9 mouse cellular contexts compared by ENCODE assay signal in genomic region chr14:115819021-115819420, GRCm38 (mm10).
DNase-seq lines count a peak whose midpoint lies in the region; ATAC-seq and TF ChIP-seq lines count a peak whose summit lies in the region.
"Had no signal": no experiment of that assay in that cellular context is flagged by ENCODE, and none has a peak within 500 bp of the region (broad histone marks: within the 10 kb centered on the region; RNA-seq: fewer than 3 reads in every experiment).

No protein-coding gene starts in this region.

- H3K4me2 ChIP-seq in forebrain, embryonic 11.5 days (ENCODE audit: low read depth, low read length, severe bottlenecking): no peak overlapping the region
- H3K4me2 ChIP-seq in forebrain, embryonic 16.5 days (ENCODE audit: low read length): no peak overlapping the region
- no peak overlapping the region for H3K4me2 ChIP-seq in liver, embryonic 12.5 days

- ATAC-seq in forebrain, embryonic 11.5 days (replicated peaks; ENCODE audit: low FRiP score): peak; percentile 57
- ATAC-seq in forebrain, embryonic 16.5 days: no peak
- no peak for ATAC-seq in liver, embryonic 12.5 days
- ATAC-seq in megakaryocyte progenitor cell, adult 5-6 weeks (replicated peaks; ENCODE audit: poor library complexity): peak; percentile 90

- 18% methylated on average over 1 of the region's 1 CpGs for WGBS in forebrain, embryonic 11.5 days
- WGBS in forebrain, embryonic 16.5 days: 5% methylated on average over 1 of the region's 1 CpGs
- 10% methylated on average over 1 of the region's 1 CpGs for WGBS in liver, embryonic 12.5 days (ENCODE audit: insufficient replicate concordance)

- no peak overlapping the region for H3K27ac ChIP-seq in forebrain, embryonic 11.5 days (ENCODE audit: low read depth, low read length)
- no peak overlapping the region for H3K27ac ChIP-seq in forebrain, embryonic 16.5 days (ENCODE audit: low read length)
- H3K27ac ChIP-seq in liver, embryonic 12.5 days: no peak overlapping the region
- no peak overlapping the region for H3K27ac ChIP-seq in cortical plate, adult 2 months (ENCODE audit: insufficient read depth, low read length)

- H3K4me1 ChIP-seq in forebrain, embryonic 11.5 days (replicated peaks; ENCODE audit: control insufficient read depth, insufficient read depth, low read length): no peaks in the 10 kb centered on the region
- peaks cover 8% of the 10 kb centered on the region; the same call in 1 of the 2 replicates for H3K4me1 ChIP-seq in forebrain, embryonic 16.5 days (replicated peaks; ENCODE audit: control insufficient read depth, insufficient read depth, low read length)
- no peaks in the 10 kb centered on the region for H3K4me1 ChIP-seq in liver, embryonic 12.5 days
- no peaks in the 10 kb centered on the region for H3K4me1 ChIP-seq in cortical plate, adult 2 months (ENCODE audit: control insufficient read depth, insufficient read depth, low read length)

- no peak overlapping the region for H3K4me3 ChIP-seq in forebrain, embryonic 11.5 days (ENCODE audit: low read depth, low read length)
- H3K4me3 ChIP-seq in forebrain, embryonic 16.5 days (replicated peaks; ENCODE audit: low read length): no peak overlapping the region
- H3K4me3 ChIP-seq in liver, embryonic 12.5 days: no peak overlapping the region
- H3K4me3 ChIP-seq in cortical plate, adult 2 months (ENCODE audit: insufficient read depth, low read length): no peak overlapping the region

- no peaks in the 10 kb centered on the region for H3K9me3 ChIP-seq in forebrain, embryonic 11.5 days (ENCODE audit: control insufficient read depth, low read length)
- no peaks in the 10 kb centered on the region for H3K9me3 ChIP-seq in forebrain, embryonic 16.5 days (ENCODE audit: control insufficient read depth, low read length)
- no peaks in the 10 kb centered on the region for H3K9me3 ChIP-seq in liver, embryonic 12.5 days (replicated peaks)

- H3K36me3 ChIP-seq in forebrain, embryonic 11.5 days (ENCODE audit: control insufficient read depth, insufficient read depth, low read length): no peaks in the 10 kb centered on the region
- H3K36me3 ChIP-seq in forebrain, embryonic 16.5 days (ENCODE audit: control insufficient read depth, insufficient read depth): no peaks in the 10 kb centered on the region
- no peaks in the 10 kb centered on the region for H3K36me3 ChIP-seq in liver, embryonic 12.5 days

- no peaks in the 10 kb centered on the region for H3K27me3 ChIP-seq in forebrain, embryonic 11.5 days (ENCODE audit: control insufficient read depth, insufficient read depth, low read length)
- H3K27me3 ChIP-seq in forebrain, embryonic 16.5 days (replicated peaks; ENCODE audit: control insufficient read depth, insufficient read depth, low read length): no peaks in the 10 kb centered on the region
- H3K27me3 ChIP-seq in liver, embryonic 12.5 days (replicated peaks): no peaks in the 10 kb centered on the region

- DNase-seq in forebrain, embryonic 11.5 days (ENCODE audit: low spot score): no peak
- DNase-seq in liver: peak; percentile 9
- DNase-seq in T-cell, adult 2 months (ENCODE audit: low spot score): no peak
- DNase-seq in urinary bladder, postnatal 14 days (ENCODE audit: low spot score): no peak
- DNase-seq: cerebellum, adult 11-12 months had no signal

- TF ChIP-seq POLR2A in cortical plate, adult 2 months (IDR thresholded peaks at IDR 0.05; ENCODE audit: extremely low read depth, insufficient read depth, low read length): no peak

- peak; percentile 42; the same call in 1 of the 2 replicates for TF ChIP-seq CTCF in cortical plate, adult 2 months (IDR thresholded peaks at IDR 0.05; ENCODE audit: extremely low read depth, insufficient read depth, low read length)

- H3K9ac ChIP-seq in forebrain, embryonic 11.5 days (ENCODE audit: low read length): no peak overlapping the region
- H3K9ac ChIP-seq in forebrain, embryonic 16.5 days (replicated peaks; ENCODE audit: low read depth, low read length): no peak overlapping the region
- no peak overlapping the region for H3K9ac ChIP-seq in liver, embryonic 12.5 days

Comparison
In these comparisons a context has a peak if more than half of its experiments do, and no peak if none do; other contexts are left out.
1. ATAC-seq: peak in forebrain, embryonic 11.5 days (single experiment) and megakaryocyte progenitor cell, adult 5-6 weeks (single experiment); none in forebrain, embryonic 16.5 days (single experiment) and liver, embryonic 12.5 days (single experiment).